Mouse (Mus musculus): ENCODE results near the gene Itgb3. TPM values are rescaled to one million over a fixed set of nuclear protein-coding genes. Genes with fewer than 3 reads are reported as not detected.
A peak's percentile ranks its signal among the peaks of the same experiment; 100 is the strongest.

Itgb3 gene
- total and polyA plus RNA-seq, 3 experiments: 0.87 to 19.2 (median 2.7) TPM

- peaks cover 21% of the 10 kb centered on the region for H3K4me1 ChIP-seq (ENCODE audit: insufficient read depth, low read depth, low read length)
- ATAC-seq (ENCODE audit: extremely low read depth, insufficient number of reproducible peaks, low FRiP score, poor library complexity, severe bottlenecking): no peak
- H3K36me3 ChIP-seq (replicated peaks): no peaks in the 10 kb centered on the region
- H3K9me3 ChIP-seq (replicated peaks): no peaks in the 10 kb centered on the region
- TF ChIP-seq POLR2AphosphoS5 (IDR thresholded peaks at IDR 0.05; ENCODE audit: insufficient replicate concordance, low read depth, low read length) (no peak), GATA1 (IDR thresholded peaks at IDR 0.05; ENCODE audit: borderline replicate concordance, low read length) (no peak), GATA2 (IDR thresholded peaks at IDR 0.05; ENCODE audit: borderline replicate concordance, low read depth, low read length) (no peak), CTCF (IDR thresholded peaks at IDR 0.05; ENCODE audit: low read depth, low read length) (no peak), TAL1 (conservative IDR thresholded peaks at IDR 0.05; ENCODE audit: low read depth, low read length) (no peak)
- H3K27me3 ChIP-seq (ENCODE audit: insufficient read depth, low read length): peaks cover 66% of the 10 kb centered on the region
- no peak for DNase-seq (ENCODE audit: low spot score)
- no peak overlapping the region for H3K4me3 ChIP-seq (ENCODE audit: low read depth, low read length)
Observed at GRCm38 (mm10) chr11:104600675-104601074, 7.1 kb upstream of the Itgb3 start.

- Histone ChIP-seq H3K36me3 (replicated peaks) (no peaks in the 10 kb centered on the region), H3K27me3 (ENCODE audit: insufficient read depth, low read length) (peaks cover 71% of the 10 kb centered on the region), H3K4me3 (ENCODE audit: low read depth, low read length) (no peak overlapping the region), H3K4me1 (ENCODE audit: insufficient read depth, low read depth, low read length) (peaks cover 35% of the 10 kb centered on the region), H3K9me3 (replicated peaks) (no peaks in the 10 kb centered on the region)
- no peak for DNase-seq (ENCODE audit: low spot score)
- TF ChIP-seq TAL1 (conservative IDR thresholded peaks at IDR 0.05; ENCODE audit: low read depth, low read length) (no peak), CTCF (IDR thresholded peaks at IDR 0.05; ENCODE audit: low read depth, low read length) (no peak), POLR2AphosphoS5 (IDR thresholded peaks at IDR 0.05; ENCODE audit: insufficient replicate concordance, low read depth, low read length) (no peak), GATA1 (IDR thresholded peaks at IDR 0.05; ENCODE audit: borderline replicate concordance, low read length) (no peak), GATA2 (IDR thresholded peaks at IDR 0.05; ENCODE audit: borderline replicate concordance, low read depth, low read length) (no peak)
- ATAC-seq (ENCODE audit: extremely low read depth, insufficient number of reproducible peaks, low FRiP score, poor library complexity, severe bottlenecking): no peak
Observed at GRCm38 (mm10) chr11:104604192-104604591, 3.6 kb upstream of the Itgb3 start.

GRCm38 (mm10) chr11:104608249-104608920 is 585 bp downstream of the Itgb3 start:
- Histone ChIP-seq H3K27me3 (ENCODE audit: insufficient read depth, low read length) (peaks cover 53% of the 10 kb centered on the region), H3K36me3 (replicated peaks) (no peaks in the 10 kb centered on the region), H3K9me3 (replicated peaks) (no peaks in the 10 kb centered on the region), H3K4me1 (ENCODE audit: insufficient read depth, low read depth, low read length) (peaks cover 69% of the 10 kb centered on the region), H3K4me3 (ENCODE audit: low read depth, low read length) (peak overlapping the region; percentile 70)
- no peak for ATAC-seq (ENCODE audit: extremely low read depth, insufficient number of reproducible peaks, low FRiP score, poor library complexity, severe bottlenecking)
- DNase-seq (ENCODE audit: low spot score): no peak
- TF ChIP-seq CTCF (IDR thresholded peaks at IDR 0.05; ENCODE audit: low read depth, low read length): no peak
- no peak for TF ChIP-seq GATA1 (IDR thresholded peaks at IDR 0.05; ENCODE audit: borderline replicate concordance, low read length)
- no peak for TF ChIP-seq GATA2 (IDR thresholded peaks at IDR 0.05; ENCODE audit: borderline replicate concordance, low read depth, low read length)
- TF ChIP-seq POLR2AphosphoS5 (IDR thresholded peaks at IDR 0.05; ENCODE audit: insufficient replicate concordance, low read depth, low read length): no peak
- TF ChIP-seq TAL1 (conservative IDR thresholded peaks at IDR 0.05; ENCODE audit: low read depth, low read length): no peak

- peak; percentile 57 for ATAC-seq (ENCODE audit: extremely low read depth, insufficient number of reproducible peaks, low FRiP score, poor library complexity, severe bottlenecking)
- H3K4me3 ChIP-seq (ENCODE audit: low read depth, low read length): no peak overlapping the region; the same call in 1 of the 2 replicates
- H3K36me3 ChIP-seq (replicated peaks): no peaks in the 10 kb centered on the region
Observed at GRCm38 (mm10) chr11:104609033-104609684, 1.4 kb downstream of the Itgb3 start.

GRCm38 (mm10) chr11:104609733-104610132 is 1.9 kb downstream of the Itgb3 start:
- Histone ChIP-seq H3K4me3 (ENCODE audit: low read depth, low read length) (peak overlapping the region; percentile 45; the same call in 1 of the 2 replicates), H3K27me3 (ENCODE audit: insufficient read depth, low read length) (peaks cover 46% of the 10 kb centered on the region), H3K4me1 (ENCODE audit: insufficient read depth, low read depth, low read length) (peaks cover 82% of the 10 kb centered on the region), H3K9me3 (replicated peaks) (no peaks in the 10 kb centered on the region), H3K36me3 (replicated peaks) (no peaks in the 10 kb centered on the region)
- ATAC-seq (ENCODE audit: extremely low read depth, insufficient number of reproducible peaks, low FRiP score, poor library complexity, severe bottlenecking) (no peak), DNase-seq (ENCODE audit: low spot score) (no peak)
- TF ChIP-seq POLR2AphosphoS5 (IDR thresholded peaks at IDR 0.05; ENCODE audit: insufficient replicate concordance, low read depth, low read length) (no peak), TAL1 (conservative IDR thresholded peaks at IDR 0.05; ENCODE audit: low read depth, low read length) (no peak), GATA1 (IDR thresholded peaks at IDR 0.05; ENCODE audit: borderline replicate concordance, low read length) (no peak), CTCF (IDR thresholded peaks at IDR 0.05; ENCODE audit: low read depth, low read length) (no peak), GATA2 (IDR thresholded peaks at IDR 0.05; ENCODE audit: borderline replicate concordance, low read depth, low read length) (no peak)

More at GRCm38 (mm10) chr11:104609033-104609684, 1.4 kb downstream of the Itgb3 start:
- no peak for DNase-seq (ENCODE audit: low spot score)
- H3K9me3 ChIP-seq (replicated peaks): no peaks in the 10 kb centered on the region
- peaks cover 77% of the 10 kb centered on the region for H3K4me1 ChIP-seq (ENCODE audit: insufficient read depth, low read depth, low read length)
- H3K27me3 ChIP-seq (ENCODE audit: insufficient read depth, low read length): peaks cover 52% of the 10 kb centered on the region
- TF ChIP-seq CTCF (IDR thresholded peaks at IDR 0.05; ENCODE audit: low read depth, low read length) (no peak), GATA2 (IDR thresholded peaks at IDR 0.05; ENCODE audit: borderline replicate concordance, low read depth, low read length) (no peak), TAL1 (conservative IDR thresholded peaks at IDR 0.05; ENCODE audit: low read depth, low read length) (peak; percentile 52)

GRCm38 (mm10) chr11:104611579-104612151 is 3.9 kb downstream of the Itgb3 start:
- Histone ChIP-seq H3K27me3 (ENCODE audit: insufficient read depth, low read length) (peaks cover 39% of the 10 kb centered on the region), H3K4me1 (ENCODE audit: insufficient read depth, low read depth, low read length) (peaks cover 94% of the 10 kb centered on the region), H3K36me3 (replicated peaks) (no peaks in the 10 kb centered on the region), H3K4me3 (ENCODE audit: low read depth, low read length) (peak overlapping the region; percentile 41; the same call in 1 of the 2 replicates), H3K9me3 (replicated peaks) (no peaks in the 10 kb centered on the region; the same call in 1 of the 2 replicates)
- DNase-seq (ENCODE audit: low spot score) (no peak), ATAC-seq (ENCODE audit: extremely low read depth, insufficient number of reproducible peaks, low FRiP score, poor library complexity, severe bottlenecking) (peak; percentile 56)
- no peak for TF ChIP-seq POLR2AphosphoS5 (IDR thresholded peaks at IDR 0.05; ENCODE audit: insufficient replicate concordance, low read depth, low read length)
- no peak for TF ChIP-seq CTCF (IDR thresholded peaks at IDR 0.05; ENCODE audit: low read depth, low read length)
- peak; percentile 84 for TF ChIP-seq TAL1 (conservative IDR thresholded peaks at IDR 0.05; ENCODE audit: low read depth, low read length)
